Mouse (Mus musculus) kidney, adult 2 months (tissue): ENCODE results near the gene Dnah7c.

Experiments used
- CTCF ChIP-seq: fragments of 200-500 bp; conservative IDR thresholded peaks from 2 replicates; pipeline ENCODE4 v1.5.1; 2011; ENCODE audit warnings: low read depth, mild to moderate bottlenecking, control low read depth, low read length, moderate library complexity, mixed read lengths; ENCODE audit not compliant: insufficient read depth, insufficient read length
- POLR2A ChIP-seq: fragments of 200-500 bp; IDR thresholded peaks from one replicate; pipeline ENCODE4 v1.6.1; 2011; ENCODE audit warnings: low read depth, low read length, control low read depth

DNA sequence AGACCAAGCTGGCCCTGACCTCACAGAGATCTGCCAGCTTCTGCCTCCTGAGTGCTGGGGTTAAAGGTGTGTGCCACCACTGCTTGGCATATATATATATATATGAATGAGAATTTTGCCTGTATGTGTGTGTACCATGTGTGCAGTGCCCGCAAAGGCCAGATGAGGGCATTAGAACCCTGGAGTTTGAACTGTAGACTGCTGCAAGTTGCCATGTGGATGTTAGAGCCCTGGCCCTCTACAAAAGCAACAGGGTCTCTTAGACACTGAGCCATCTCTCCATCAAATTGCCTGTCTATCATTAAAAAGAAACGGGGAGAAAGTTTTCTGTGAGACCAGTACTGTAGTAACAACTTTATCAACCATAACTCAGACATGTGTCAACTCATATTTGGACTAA, 3.0 kb downstream of the Dnah7c start:
- TF ChIP-seq CTCF (no peak), POLR2A (no peak)
